Mouse (Mus musculus): ENCODE results near the gene Itga1.
A peak's percentile ranks its signal among the peaks of the same experiment; 100 is the strongest.

The Itga1 gene

DNA sequence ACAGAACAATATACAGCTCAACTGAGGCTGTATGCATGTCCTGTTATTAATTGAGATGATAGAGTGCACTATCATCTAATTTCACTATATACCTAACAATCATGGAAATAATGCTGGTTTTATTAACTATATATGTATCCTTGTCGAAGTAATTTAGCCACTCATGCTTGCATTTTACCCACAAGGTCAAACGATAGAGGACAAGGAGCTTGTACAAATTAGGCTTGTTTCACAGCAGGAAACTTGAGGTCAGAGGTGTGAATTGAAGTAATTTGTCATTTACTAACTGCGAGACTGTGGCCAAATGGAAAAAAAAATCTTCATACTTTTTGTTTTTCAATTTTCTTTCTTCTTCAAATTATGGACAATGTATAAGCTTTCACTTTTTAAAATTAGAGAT lies 3.5 kb downstream of the Itga1 start:
- no peak for DNase-seq (ENCODE audit: low spot score)

DNA sequence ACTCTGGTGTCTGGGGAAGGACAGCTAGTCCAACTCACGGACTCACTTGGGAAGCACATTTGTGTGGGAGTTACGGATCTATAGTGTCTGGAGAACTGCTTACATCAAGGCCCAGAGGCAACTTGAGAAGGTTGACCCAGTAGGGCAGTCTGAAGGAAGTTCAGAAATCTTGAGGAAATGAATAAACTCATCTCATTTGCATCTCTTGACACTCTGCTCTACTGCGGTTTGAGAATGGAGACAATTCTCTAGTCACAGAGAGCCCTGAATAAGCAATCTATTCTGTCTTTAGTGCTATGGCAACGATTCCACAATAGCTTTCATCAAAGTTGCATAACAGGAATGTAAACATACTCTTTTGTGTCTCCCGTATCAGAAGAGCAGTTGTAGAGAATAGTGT lies 4.8 kb downstream of the Itga1 start:
- no peak for DNase-seq (ENCODE audit: low spot score)

- DNase-seq (ENCODE audit: low spot score) = no peak
These were observed 5.5 kb downstream of the Itga1 start for GRCm38 (mm10) chr13:115096216-115096615.

DNA sequence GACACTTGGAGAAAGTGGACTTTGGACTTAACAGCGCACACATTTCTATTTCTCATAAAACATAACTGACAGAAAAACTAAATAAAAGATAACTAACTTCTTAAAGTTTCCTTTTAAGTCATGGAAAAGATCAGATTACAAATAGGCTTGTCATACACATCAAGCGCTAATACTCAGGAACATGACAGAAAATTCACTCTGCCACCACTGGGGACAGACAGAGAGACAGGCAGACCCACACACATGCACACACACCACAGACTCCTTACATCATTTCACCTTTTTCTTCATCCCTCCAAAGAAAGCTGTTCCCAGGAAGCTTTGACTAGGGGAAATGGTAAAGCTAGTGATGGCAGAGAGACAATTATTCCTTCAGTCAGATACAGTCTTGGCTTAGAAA lies 6.4 kb downstream of the Itga1 start:
- DNase-seq (ENCODE audit: low spot score) = no peak

- DNase-seq (ENCODE audit: low spot score) = no peak
These were observed 10.3 kb downstream of the Itga1 start for GRCm38 (mm10) chr13:115091511-115091910.

DNA sequence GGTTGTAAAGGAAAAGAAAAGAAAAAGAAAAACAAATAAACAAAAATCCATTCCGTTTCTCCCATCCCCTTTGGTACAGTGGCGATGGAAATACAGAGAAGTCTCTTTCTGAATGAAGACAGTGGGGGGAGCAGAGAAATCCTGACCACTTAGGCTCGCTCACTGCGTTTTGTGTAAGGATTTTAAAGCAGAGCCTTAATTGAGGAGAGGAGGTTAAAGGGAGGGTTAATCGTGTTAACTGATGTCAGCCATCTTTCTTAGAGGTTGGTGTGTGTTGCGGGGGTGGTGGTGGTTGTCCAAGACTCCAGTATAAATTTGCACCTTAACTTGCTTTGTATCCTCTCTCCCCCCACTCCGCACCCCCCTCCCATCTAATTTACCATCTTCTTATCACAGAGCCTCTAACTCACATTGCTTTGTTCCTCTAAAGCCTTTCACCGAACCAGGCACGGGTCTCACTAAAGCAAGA lies 10.8 kb downstream of the Itga1 start:
- DNase-seq (ENCODE audit: low spot score) = no peak

DNA sequence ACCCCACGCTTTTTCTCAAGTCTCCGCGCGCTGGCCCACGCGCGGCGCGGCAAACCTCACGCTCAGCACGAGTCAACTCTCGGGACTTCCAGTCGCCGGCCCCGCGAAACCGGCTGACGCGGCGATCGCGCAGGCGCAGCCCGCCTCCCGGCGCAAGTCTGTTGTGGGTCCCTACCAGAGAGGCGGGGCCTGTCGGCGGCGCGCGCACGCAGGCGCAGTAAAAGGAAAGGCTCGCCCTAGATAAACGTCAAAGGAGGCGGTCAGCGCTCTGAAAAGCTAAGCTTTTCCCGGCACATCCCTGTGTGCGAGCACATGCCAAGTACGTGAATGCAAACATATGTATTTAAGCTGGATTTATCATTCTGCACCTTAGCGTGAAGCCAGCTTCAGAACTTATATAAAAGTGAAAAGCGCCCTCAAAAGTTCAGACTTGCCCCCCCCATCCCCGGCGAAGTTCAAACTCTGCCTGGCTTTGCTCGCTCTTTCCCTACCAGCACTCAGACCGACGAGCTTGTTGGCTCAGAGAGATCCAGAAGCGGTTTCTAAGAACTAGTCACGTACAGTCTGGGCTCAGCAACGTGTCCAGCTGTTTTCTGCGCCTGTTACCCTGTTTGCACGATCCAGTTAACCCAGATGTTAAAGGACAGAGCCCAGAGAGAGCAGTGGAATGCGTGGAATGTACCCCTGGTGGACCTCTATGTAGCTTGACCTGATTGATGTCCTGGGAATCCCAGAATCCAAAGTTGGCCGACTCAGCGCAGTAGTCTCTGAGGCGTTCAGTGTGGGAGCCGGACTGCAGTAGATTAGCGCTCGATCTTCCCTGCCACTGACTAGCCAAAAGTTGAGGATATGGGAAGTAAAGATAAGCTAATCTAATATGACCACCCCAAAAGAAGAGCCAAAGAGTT lies 11.4 kb downstream of the Itga1 start, which contains the start of gene Pelo:
Gene Pelo (minus strand): TSS at position 118 of the 908 bp plus-strand sequence.
- peak; percentile 92 for DNase-seq (ENCODE audit: low spot score)

DNA sequence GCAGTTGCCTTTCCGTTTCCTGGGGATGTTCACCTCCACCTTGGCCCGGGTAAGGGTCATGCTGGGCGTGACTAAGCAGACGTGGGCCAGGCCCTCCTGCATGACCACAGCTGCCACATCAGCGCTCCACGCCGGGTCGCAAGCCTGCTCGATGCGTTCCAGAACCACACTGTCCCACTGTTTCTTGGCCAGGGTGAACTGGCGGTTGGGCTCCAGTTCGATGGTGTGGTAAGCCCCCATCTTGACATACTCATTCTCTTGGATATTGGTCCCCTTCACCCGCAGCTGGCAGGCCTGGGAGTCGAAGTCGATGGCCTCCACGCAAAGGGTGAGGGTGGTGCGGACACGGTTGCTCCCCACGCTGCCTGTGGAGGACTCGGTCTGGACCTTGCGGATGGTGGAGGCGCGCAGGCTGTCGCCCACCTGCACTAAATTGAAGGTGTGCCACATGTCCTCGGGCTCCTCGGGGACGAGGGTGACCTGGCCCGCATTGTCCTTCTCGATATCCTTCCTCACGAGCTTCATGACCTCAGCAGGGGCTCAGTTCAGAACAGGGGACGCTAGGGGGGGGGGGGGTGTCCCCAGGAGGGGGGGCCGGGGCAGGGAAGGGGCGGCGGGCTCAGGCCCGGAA lies 12.3 kb downstream of the Itga1 start:
- DNase-seq (ENCODE audit: low spot score) = peak; percentile 14

- no peak for DNase-seq (ENCODE audit: low spot score)
These were observed 12.8 kb downstream of the Itga1 start for GRCm38 (mm10) chr13:115089020-115089394.

DNA sequence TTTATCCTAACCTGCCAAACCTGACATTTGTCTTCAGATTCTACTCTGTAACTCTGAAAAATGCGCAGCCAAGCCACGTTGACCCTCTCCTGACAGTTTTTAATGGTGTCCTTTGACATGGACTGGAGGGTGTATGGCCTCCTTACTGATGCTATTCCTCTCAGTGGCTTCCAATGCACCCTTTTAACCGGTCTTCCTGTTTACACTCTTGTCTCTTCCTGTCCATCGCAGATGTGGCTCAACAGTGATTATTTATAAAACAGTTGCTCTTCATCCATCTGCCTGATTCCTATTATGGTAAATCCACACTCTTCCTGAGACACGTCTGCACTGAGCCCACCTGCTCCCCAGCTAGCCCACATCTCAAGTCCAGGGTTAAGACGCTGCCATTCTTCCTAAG lies 15.8 kb downstream of the Itga1 start:
- no peak for DNase-seq (ENCODE audit: low spot score)

DNA sequence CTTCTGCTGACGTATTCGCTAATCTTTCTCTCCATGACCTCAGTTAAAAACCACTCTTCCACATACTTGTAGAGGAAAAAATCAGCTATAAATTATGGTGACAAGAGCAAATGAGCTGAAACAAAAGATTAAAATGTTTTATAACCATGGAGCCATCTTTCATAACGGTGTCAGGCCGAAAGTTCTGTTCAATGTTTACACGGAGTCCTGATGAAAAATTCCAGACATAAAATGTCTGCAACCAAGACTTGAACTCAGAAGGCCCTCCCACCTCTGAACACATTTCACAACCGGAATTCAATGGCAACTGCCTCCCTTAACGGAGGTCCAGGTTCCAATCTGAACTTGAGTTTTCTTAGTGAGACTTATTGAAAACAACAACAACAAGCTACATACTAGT lies 19.4 kb downstream of the Itga1 start:
- no peak for DNase-seq (ENCODE audit: low spot score)

DNA sequence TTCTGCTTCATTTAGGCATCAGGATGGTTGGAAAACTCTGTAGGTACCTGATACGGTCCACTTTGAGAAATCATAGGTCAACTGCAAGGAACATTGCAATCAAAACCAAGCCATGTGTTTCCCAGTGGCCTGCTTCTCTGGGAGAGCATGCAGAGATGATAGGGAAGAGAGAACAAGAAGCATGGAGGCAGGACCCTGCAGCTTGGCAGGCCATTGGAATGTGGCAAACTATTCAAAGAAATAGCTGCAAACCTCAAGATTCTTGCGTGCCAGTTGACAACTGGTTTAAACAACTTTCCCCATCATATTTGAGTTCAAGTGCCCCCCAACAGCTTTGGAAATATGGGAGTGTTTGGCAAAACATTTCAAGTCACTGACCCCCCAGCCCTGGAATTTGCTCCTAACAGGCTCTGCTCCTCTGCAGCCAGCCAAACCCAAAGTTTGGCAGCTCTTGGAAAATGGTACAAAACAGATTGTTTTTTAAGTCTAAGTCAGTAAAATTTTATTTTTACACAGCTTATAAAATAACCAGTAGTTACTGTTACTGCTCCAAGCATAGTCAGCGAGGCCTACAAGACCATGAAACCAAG lies 21.7 kb downstream of the Itga1 start:
- no peak for DNase-seq (ENCODE audit: low spot score)

GRCm38 (mm10) chr13:115078997-115079685 lies 22.6 kb downstream of the Itga1 start:
- no peak for DNase-seq (ENCODE audit: low spot score)

GRCm38 (mm10) chr13:115077346-115078134 lies 24.2 kb downstream of the Itga1 start:
- no peak for DNase-seq (ENCODE audit: low spot score)

DNA sequence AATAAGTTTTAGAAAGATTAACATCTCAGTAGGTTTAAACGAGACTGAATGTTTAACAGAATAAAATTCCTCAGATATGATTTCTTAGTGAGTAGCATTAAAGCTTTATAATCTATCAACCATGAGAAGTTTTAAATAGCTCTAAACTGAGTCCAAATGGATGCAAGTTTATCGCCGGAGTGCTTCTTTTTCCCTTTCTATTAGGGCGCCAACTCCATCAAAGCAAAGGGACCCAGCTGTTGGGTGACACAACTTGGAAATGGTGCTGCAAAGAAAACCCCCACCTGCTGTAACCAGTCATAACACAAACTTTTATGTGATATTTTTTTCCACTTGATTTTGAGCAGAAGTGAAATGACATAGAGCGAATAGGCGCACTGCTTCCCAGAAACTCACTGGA lies 29.4 kb downstream of the Itga1 start:
- DNase-seq (ENCODE audit: low spot score) = no peak

GRCm38 (mm10) chr13:115071431-115071830 lies 30.3 kb downstream of the Itga1 start:
- DNase-seq (ENCODE audit: low spot score) = no peak

DNA sequence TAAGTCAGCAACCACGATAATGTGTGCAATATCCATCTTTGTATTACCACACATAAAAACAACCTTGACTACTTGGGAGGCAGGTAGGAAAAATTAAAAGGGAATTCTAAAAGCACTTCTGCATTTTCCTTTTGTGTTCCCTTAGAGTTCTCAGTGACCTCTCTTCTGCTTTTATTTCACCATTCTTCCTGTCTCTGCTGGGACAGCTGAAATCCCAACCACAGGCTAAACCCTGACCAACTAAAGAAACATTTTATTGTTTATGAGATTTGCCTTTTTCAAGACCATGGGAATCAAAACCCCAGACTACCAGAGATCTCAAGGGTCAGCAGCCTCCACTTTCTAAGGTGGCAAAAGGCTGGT lies 33.8 kb downstream of the Itga1 start:
- DNase-seq (ENCODE audit: low spot score) = no peak

GRCm38 (mm10) chr13:115067324-115067967 lies 34.3 kb downstream of the Itga1 start:
- no peak for DNase-seq (ENCODE audit: low spot score)

DNA sequence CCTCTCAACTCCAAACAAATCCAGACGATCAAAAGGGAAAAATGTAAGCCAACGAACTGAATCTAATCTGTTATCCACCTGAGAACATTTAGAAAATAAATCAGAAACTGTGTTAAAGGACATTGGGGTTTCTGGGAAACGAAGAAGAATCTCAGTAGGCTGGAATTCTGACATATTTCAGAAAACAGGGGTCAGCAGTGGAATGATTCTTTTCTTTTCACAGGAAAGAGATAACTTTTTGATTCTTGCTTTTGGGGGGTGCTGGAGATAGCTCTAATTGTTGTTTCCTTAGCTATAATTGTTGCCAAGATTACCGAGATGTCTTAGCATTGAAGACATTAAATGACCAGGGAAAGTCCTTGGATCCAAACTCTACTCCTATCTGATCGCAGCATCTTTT lies 44.2 kb downstream of the Itga1 start:
- DNase-seq (ENCODE audit: low spot score) = no peak

DNA sequence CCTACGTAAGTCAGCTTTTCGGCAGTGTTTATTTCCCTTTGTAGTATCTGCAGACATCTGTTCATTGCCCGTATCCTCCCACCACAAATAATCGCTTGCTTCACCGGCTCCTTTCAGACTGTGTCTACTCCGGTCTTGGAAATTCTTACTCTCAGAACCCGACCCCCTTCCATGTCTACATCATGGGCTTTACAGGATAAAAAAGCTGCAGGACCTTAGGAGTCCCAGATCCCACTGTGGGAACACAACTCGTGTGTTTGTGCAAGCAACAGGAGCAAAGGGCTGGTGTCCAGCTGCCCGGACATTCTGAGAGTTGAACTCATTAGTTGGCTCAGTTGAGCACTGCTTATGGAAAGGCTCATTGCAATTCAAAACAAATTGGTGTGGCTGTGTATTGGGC lies 47.0 kb downstream of the Itga1 start:
- DNase-seq (ENCODE audit: low spot score) = no peak

DNA sequence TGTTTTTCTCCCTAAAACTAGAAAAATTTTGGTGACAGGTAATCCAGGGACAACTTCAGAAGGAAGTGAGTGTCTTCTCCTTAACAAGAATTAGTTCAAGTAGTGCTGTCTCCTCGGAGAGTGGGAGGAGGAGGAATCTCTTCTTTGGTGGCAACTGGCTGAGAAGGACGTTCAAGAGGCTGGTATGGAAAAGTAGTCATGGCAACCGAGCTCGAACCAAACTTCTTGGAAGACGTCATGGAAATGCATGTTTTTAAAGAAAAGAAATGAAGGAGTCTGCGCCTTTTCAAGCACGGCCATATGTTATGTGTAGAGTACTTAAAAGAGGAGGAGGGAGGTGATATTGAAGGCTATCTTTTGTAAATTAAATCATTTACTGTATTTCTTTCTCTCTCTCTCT lies 49.2 kb downstream of the Itga1 start:
- no peak for DNase-seq (ENCODE audit: low spot score)

Measured in ovary, postnatal 14 days (tissue).